Mouse (Mus musculus) limb, embryonic 13.5 days (tissue): Measurements from ENCODE around the gene Poldip3. TPM values are rescaled to one million over a fixed set of nuclear protein-coding genes. Genes with fewer than 3 reads are reported as not detected.

Experiments used
- ATAC-seq: fragments of 200-750 bp; cut with Nextera tagmentation; 2 replicates; pipeline ENCODE4 v1.8.0; 2017; ENCODE audit warnings: low read depth, moderate number of reproducible peaks, moderate TSS enrichment; ENCODE audit not compliant: low FRiP score
- H3K27ac ChIP-seq: fragments of 300-500 bp; sonication (generic); 2 replicates; pipeline ENCODE4 v1.5.1; 2015; ENCODE audit warnings: inconsistent platforms, mild to moderate bottlenecking, moderate library complexity
- H3K27me3 ChIP-seq: fragments of 300-500 bp; sonication (generic); 2 replicates; pipeline ENCODE4 v1.6.1; 2015; ENCODE audit warnings: mild to moderate bottlenecking, inconsistent platforms
- H3K36me3 ChIP-seq: fragments of 300-500 bp; sonication (generic); 2 replicates; pipeline ENCODE4 v1.6.1; 2015; ENCODE audit warnings: inconsistent platforms, mild to moderate bottlenecking, moderate library complexity
- H3K4me1 ChIP-seq: fragments of 300-500 bp; sonication (generic); 2 replicates; pipeline ENCODE4 v1.6.1; 2015; ENCODE audit warnings: inconsistent platforms
- H3K4me2 ChIP-seq: fragments of 300-500 bp; sonication (generic); replicated peaks from 2 replicates; pipeline ENCODE4 v1.6.1; 2015; ENCODE audit warnings: inconsistent platforms, mild to moderate bottlenecking, moderate library complexity
- H3K4me3 ChIP-seq: fragments of 300-500 bp; sonication (generic); 2 replicates; pipeline ENCODE4 v1.5.1; 2015; ENCODE audit warnings: moderate library complexity, mild to moderate bottlenecking, inconsistent platforms
- H3K9ac ChIP-seq: fragments of 300-500 bp; sonication (generic); 2 replicates; pipeline ENCODE4 v1.6.1; 2015; ENCODE audit warnings: mild to moderate bottlenecking, inconsistent platforms
- H3K9me3 ChIP-seq: fragments of 300-500 bp; sonication (generic); 2 replicates; pipeline ENCODE4 v1.6.1; 2016; ENCODE audit warnings: inconsistent platforms
- WGBS: fragments of 180-500 bp; shearing (Covaris S2); methylation state at CpG from one replicate; pipeline ENCODE4 v1.1.7; 2015; 5-methylcytosine and 5-hydroxymethylcytosine counted together
- polyA plus RNA-seq: library from polyadenylated mRNA; unstranded; fragments of >200 nt; fragmentation: Nextera tagmentation; extraction: Ambion mirVana; gene quantifications from 2 replicates; pipeline ENCODE4 v1.2.1, GENCODE M21; 2015

Gene Poldip3
- polyA plus RNA-seq, 1 experiment from 2014 or later, result 165 TPM

- Histone ChIP-seq H3K27ac (no peak overlapping the region; the same call in 1 of the 2 replicates), H3K4me3 (no peak overlapping the region), H3K9me3 (no peaks in the 10 kb centered on the region), H3K4me1 (peaks cover 31% of the 10 kb centered on the region), H3K27me3 (no peaks in the 10 kb centered on the region), H3K36me3 (peaks cover 10% of the 10 kb centered on the region), H3K4me2 (peak overlapping the region; percentile 5; the same call in 1 of the 2 replicates), H3K9ac (no peak overlapping the region)
- no peak for ATAC-seq
- WGBS, result 85% methylated on average over 8 of the region's 8 CpGs
Observed at GRCm38 (mm10) chr15:83169772-83170722, 20.9 kb upstream of the Poldip3 start.

- Histone ChIP-seq H3K4me3 (no peak overlapping the region), H3K36me3 (peaks cover 13% of the 10 kb centered on the region), H3K4me2 (peak overlapping the region; percentile 5; the same call in 1 of the 2 replicates), H3K9ac (0 out of 2 replicates have a peak overlapping the region, but pooled peaks have one; percentile 25), H3K27ac (no peak overlapping the region), H3K9me3 (no peaks in the 10 kb centered on the region), H3K27me3 (no peaks in the 10 kb centered on the region), H3K4me1 (peaks cover 31% of the 10 kb centered on the region)
- ATAC-seq, result no peak
- WGBS, result 77% methylated on average over 7 of the region's 7 CpGs
Observed at GRCm38 (mm10) chr15:83168875-83169771, 19.9 kb upstream of the Poldip3 start.

GRCm38 (mm10) chr15:83168311-83168710 is 19.1 kb upstream of the Poldip3 start:
- Histone ChIP-seq H3K36me3 (peaks cover 13% of the 10 kb centered on the region), H3K4me1 (peaks cover 31% of the 10 kb centered on the region), H3K9ac (peak overlapping the region; percentile 26; the same call in 1 of the 2 replicates), H3K27ac (no peak overlapping the region), H3K4me3 (no peak overlapping the region), H3K9me3 (no peaks in the 10 kb centered on the region), H3K4me2 (no peak overlapping the region), H3K27me3 (no peaks in the 10 kb centered on the region)
- ATAC-seq, result no peak
- WGBS, result 78% methylated on average over 3 of the region's 3 CpGs

- H3K9ac ChIP-seq, result 0 out of 2 replicates have a peak overlapping the region, but pooled peaks have one; percentile 31
- H3K4me2 ChIP-seq, result no peak overlapping the region
- H3K4me3 ChIP-seq, result no peak overlapping the region
- peaks cover 17% of the 10 kb centered on the region for H3K36me3 ChIP-seq
- H3K27me3 ChIP-seq, result no peaks in the 10 kb centered on the region
- H3K9me3 ChIP-seq, result no peaks in the 10 kb centered on the region
- H3K27ac ChIP-seq, result 0 out of 2 replicates have a peak overlapping the region, but pooled peaks have one; percentile 33
- ATAC-seq, result no peak
- WGBS, result 86% methylated on average over 8 of the region's 8 CpGs
- H3K4me1 ChIP-seq, result peaks cover 26% of the 10 kb centered on the region
Observed at GRCm38 (mm10) chr15:83167550-83168065, 18.4 kb upstream of the Poldip3 start.

- Histone ChIP-seq H3K9ac (peak overlapping the region; percentile 31; the same call in 1 of the 2 replicates), H3K27me3 (no peaks in the 10 kb centered on the region), H3K4me2 (no peak overlapping the region), H3K36me3 (peaks cover 21% of the 10 kb centered on the region), H3K4me1 (peaks cover 24% of the 10 kb centered on the region), H3K27ac (0 out of 2 replicates have a peak overlapping the region, but pooled peaks have one; percentile 44), H3K9me3 (no peaks in the 10 kb centered on the region), H3K4me3 (no peak overlapping the region)
- 60% methylated on average over 5 of the region's 5 CpGs for WGBS
- no peak for ATAC-seq
Observed at GRCm38 (mm10) chr15:83167126-83167525, 17.9 kb upstream of the Poldip3 start.

- ATAC-seq, result no peak
- 79% methylated on average over 3 of the region's 3 CpGs for WGBS
- H3K36me3 ChIP-seq, result peaks cover 26% of the 10 kb centered on the region
- H3K27me3 ChIP-seq, result no peaks in the 10 kb centered on the region
- peak overlapping the region; percentile 44; the same call in 1 of the 2 replicates for H3K27ac ChIP-seq
- no peak overlapping the region for H3K9ac ChIP-seq
- H3K9me3 ChIP-seq, result no peaks in the 10 kb centered on the region
- peaks cover 24% of the 10 kb centered on the region for H3K4me1 ChIP-seq
- H3K4me2 ChIP-seq, result no peak overlapping the region
- H3K4me3 ChIP-seq, result no peak overlapping the region
Observed at GRCm38 (mm10) chr15:83166642-83167041, 17.5 kb upstream of the Poldip3 start.

- WGBS, result 90% methylated on average over 13 of the region's 13 CpGs
- peaks cover 16% of the 10 kb centered on the region for H3K4me1 ChIP-seq
- H3K9me3 ChIP-seq, result no peaks in the 10 kb centered on the region
- no peak for ATAC-seq
- no peak overlapping the region for H3K27ac ChIP-seq
- H3K9ac ChIP-seq, result no peak overlapping the region
- H3K36me3 ChIP-seq, result peaks cover 36% of the 10 kb centered on the region
- H3K27me3 ChIP-seq, result no peaks in the 10 kb centered on the region
- no peak overlapping the region for H3K4me2 ChIP-seq
- H3K4me3 ChIP-seq, result no peak overlapping the region
Observed at GRCm38 (mm10) chr15:83165526-83166315, 16.5 kb upstream of the Poldip3 start.

- Histone ChIP-seq H3K4me3 (no peak overlapping the region), H3K4me1 (peaks cover 9% of the 10 kb centered on the region), H3K9ac (no peak overlapping the region), H3K4me2 (no peak overlapping the region), H3K27me3 (no peaks in the 10 kb centered on the region), H3K9me3 (no peaks in the 10 kb centered on the region), H3K36me3 (peaks cover 43% of the 10 kb centered on the region), H3K27ac (no peak overlapping the region)
- WGBS, result 65% methylated on average over 5 of the region's 5 CpGs
- ATAC-seq, result no peak
Observed at GRCm38 (mm10) chr15:83164971-83165471, 15.8 kb upstream of the Poldip3 start.

GRCm38 (mm10) chr15:83162818-83163485 is 13.8 kb upstream of the Poldip3 start:
- Histone ChIP-seq H3K9me3 (no peaks in the 10 kb centered on the region), H3K27me3 (no peaks in the 10 kb centered on the region), H3K9ac (no peak overlapping the region), H3K4me1 (peaks cover 4% of the 10 kb centered on the region; the same call in 1 of the 2 replicates), H3K27ac (no peak overlapping the region), H3K4me3 (no peak overlapping the region), H3K36me3 (peaks cover 63% of the 10 kb centered on the region), H3K4me2 (no peak overlapping the region)
- WGBS, result 87% methylated on average over 11 of the region's 11 CpGs
- no peak for ATAC-seq

- 94% methylated on average over 4 of the region's 4 CpGs for WGBS
- no peak for ATAC-seq
- Histone ChIP-seq H3K4me3 (no peak overlapping the region), H3K4me1 (peaks cover 4% of the 10 kb centered on the region; the same call in 1 of the 2 replicates), H3K27me3 (no peaks in the 10 kb centered on the region), H3K9ac (no peak overlapping the region), H3K9me3 (no peaks in the 10 kb centered on the region), H3K27ac (no peak overlapping the region), H3K36me3 (peaks cover 72% of the 10 kb centered on the region), H3K4me2 (no peak overlapping the region)
Observed at GRCm38 (mm10) chr15:83162001-83162400, 12.8 kb upstream of the Poldip3 start.
